Mouse (Mus musculus) brain, embryonic 14.5 days (tissue): Measurements from ENCODE around the gene Sort1. TPM values are rescaled to one million over a fixed set of nuclear protein-coding genes. Genes with fewer than 3 reads are reported as not detected.

Experiments used
- DNase-seq: peaks from one replicate; pipeline ENCODE4 v3.0.0-alpha.2; 2011; ENCODE audit warnings: low read depth
- CTCF ChIP-seq: fragments of 200-500 bp; IDR thresholded peaks from 2 replicates; pipeline ENCODE4 v1.5.1; 2012; ENCODE audit warnings: inconsistent platforms, mild to moderate bottlenecking, moderate library complexity, borderline replicate concordance; ENCODE audit not compliant: insufficient read depth, insufficient read length; ENCODE audit errors: extremely low read depth
- POLR2A ChIP-seq: fragments of 200-500 bp; IDR thresholded peaks from 2 replicates; pipeline ENCODE4 v1.6.1; 2012; ENCODE audit warnings: mild to moderate bottlenecking, inconsistent platforms, borderline replicate concordance; ENCODE audit not compliant: poor library complexity, insufficient read depth, insufficient read length, severe bottlenecking; ENCODE audit errors: extremely low read depth
- polyA plus RNA-seq: library from polyadenylated mRNA; depleted of rRNA; stranded (reverse); fragments of >200 nt; gene quantifications from 2 replicates; pipeline ENCODE4 v1.2.3, GENCODE M21; 2012

The Sort1 gene
- polyA plus RNA-seq, 1 experiment = 74.2 TPM

GRCm38 (mm10) chr3:108358445-108358844 is 74.6 kb downstream of the Sort1 start:
- TF ChIP-seq CTCF (no peak), POLR2A (no peak)
- peak; percentile 72 for DNase-seq

DNA sequence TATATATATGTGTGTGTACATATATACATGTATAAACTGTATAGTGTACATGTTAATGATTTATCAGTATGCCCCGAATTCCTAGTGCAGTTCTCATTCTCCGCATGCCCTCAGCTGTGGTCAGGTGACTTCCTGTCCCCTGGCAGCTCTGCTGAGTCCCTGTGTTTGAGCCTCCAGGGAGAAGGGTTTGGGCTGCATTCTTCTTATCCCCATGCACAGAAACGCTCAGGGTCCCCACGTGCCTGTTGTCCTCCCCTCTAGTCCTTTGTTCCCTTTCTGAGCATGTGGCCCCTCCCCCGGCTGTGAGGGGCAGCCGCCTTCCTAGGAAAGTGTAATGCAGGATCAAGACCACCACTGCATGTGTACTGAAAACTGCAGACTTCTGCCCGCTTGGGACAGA is 77.0 kb downstream of the Sort1 start:
- no peak for TF ChIP-seq POLR2A
- TF ChIP-seq CTCF = no peak
- DNase-seq = peak; percentile 67

GRCm38 (mm10) chr3:108363626-108364025 is 79.7 kb downstream of the Sort1 start:
- peak; percentile 55 for DNase-seq
- no peak for TF ChIP-seq POLR2A
- TF ChIP-seq CTCF = no peak

DNA sequence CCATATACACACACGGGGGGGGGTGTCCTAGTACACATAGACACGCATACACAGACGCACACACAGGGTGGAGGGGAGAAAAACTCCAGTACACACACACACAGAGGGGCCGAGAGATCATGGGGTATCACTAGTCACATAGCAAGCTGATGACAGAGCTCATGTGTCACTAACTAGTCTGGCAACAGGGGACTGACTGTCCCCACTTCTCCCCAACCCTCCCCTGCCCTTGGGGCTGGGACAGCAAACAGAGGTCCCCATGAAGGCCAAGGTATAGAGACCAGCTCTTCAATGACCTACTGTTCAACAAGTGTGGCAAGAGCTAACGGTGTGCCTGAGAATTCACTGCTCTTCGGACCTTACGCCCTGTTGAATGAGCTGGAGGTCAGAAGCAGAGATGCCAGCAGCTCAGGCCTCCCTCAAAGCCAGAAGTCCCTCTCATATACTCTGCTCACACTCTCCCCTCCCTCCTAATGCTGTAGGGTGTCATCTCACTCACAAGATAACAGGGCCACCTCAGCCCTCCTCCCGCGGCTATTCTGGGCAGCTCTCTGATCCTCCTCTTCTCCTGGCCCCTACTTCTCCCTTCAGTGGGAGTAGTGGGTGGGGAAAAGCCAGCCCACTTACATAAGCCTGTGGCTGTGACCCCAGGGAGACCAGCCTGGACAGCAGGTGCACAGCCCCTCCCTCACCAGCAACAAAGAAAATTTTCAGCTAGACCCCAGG is 80.6 kb downstream of the Sort1 start, which contains the start of gene Mybphl:
TSS of gene Mybphl (plus strand) at position 642 of the 726 bp plus-strand sequence.
- no peak for DNase-seq

DNA sequence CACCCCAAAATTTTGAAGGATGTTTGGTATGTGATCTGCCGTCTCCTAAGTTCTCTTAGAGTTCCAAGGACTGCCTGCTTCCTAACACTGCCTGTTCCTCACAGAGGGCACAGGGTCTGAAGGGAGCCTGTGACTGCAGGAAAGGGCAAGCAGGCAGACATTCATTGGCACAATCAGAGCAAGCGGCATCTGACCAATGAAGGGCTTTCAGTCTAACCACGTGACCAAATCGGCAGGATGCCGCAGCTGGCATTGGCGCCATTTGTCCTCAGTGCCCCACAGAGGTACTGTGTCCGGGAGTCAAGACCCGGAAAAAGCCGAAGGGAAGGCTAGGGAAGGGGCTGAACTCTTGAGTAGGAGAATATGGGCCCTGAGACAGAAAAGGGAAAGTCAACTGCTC is 83.3 kb downstream of the Sort1 start:
- peak; percentile 67 for DNase-seq
- TF ChIP-seq POLR2A (no peak), CTCF (no peak)

More for the DNA sequence above, 80.6 kb downstream of the Sort1 start, which contains the start of gene Mybphl:
- TF ChIP-seq CTCF (no peak), POLR2A (no peak)

GRCm38 (mm10) chr3:108367828-108368227 is 83.9 kb downstream of the Sort1 start:
- DNase-seq = no peak
- TF ChIP-seq POLR2A (no peak), CTCF (no peak)

DNA sequence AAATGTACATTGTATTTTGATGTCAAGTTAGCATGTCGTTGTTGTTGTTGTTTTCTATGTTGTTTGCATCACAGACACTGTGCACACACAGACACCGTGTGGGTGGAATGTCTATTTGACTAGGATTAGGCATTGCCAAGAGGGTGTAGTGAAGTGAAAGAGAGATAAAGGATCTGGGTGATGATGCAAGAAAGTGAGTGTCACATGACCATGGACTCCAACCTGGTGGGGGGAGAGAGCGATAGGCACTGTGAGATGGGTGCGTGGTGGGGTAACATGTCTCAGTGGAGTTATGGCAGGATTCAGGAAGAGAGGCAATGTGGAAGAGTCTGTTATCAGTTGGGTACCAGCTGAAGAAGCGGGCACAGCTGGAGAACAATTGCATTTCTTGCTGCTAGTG is 84.8 kb downstream of the Sort1 start:
- TF ChIP-seq POLR2A (no peak), CTCF (no peak)
- no peak for DNase-seq

- no peak for DNase-seq
- TF ChIP-seq POLR2A = no peak
These were observed 88.4 kb downstream of the Sort1 start for GRCm38 (mm10) chr3:108372274-108372673.

DNA sequence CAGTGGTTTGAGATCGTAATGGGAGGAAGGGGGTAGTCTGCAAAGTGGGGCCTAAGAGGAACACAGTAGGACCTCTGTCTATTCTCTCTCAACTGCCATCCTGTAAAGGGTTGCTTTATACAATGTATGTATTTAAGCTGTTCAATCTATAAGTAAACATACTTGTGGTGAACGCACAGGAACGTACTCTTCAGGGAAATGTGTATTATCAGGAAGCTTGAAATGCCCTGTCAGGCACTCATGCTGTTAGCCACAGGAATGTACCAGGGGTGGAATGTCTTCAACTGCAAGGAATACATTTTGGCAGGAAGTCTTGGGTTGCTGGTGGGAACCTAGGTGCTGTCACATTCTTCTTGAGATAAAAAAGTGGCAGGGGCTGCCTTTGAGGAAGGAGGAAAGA is 88.8 kb downstream of the Sort1 start:
- DNase-seq = no peak
- no peak for TF ChIP-seq CTCF
- TF ChIP-seq POLR2A = no peak

GRCm38 (mm10) chr3:108378875-108379663 is 95.2 kb downstream of the Sort1 start:
- peak; percentile 66 for DNase-seq
- no peak for TF ChIP-seq POLR2A
- TF ChIP-seq CTCF = no peak

GRCm38 (mm10) chr3:108380695-108381094 is 96.8 kb downstream of the Sort1 start:
- no peak for DNase-seq
- TF ChIP-seq POLR2A (no peak), CTCF (peak; percentile 35; the same call in 1 of the 2 replicates)

DNA sequence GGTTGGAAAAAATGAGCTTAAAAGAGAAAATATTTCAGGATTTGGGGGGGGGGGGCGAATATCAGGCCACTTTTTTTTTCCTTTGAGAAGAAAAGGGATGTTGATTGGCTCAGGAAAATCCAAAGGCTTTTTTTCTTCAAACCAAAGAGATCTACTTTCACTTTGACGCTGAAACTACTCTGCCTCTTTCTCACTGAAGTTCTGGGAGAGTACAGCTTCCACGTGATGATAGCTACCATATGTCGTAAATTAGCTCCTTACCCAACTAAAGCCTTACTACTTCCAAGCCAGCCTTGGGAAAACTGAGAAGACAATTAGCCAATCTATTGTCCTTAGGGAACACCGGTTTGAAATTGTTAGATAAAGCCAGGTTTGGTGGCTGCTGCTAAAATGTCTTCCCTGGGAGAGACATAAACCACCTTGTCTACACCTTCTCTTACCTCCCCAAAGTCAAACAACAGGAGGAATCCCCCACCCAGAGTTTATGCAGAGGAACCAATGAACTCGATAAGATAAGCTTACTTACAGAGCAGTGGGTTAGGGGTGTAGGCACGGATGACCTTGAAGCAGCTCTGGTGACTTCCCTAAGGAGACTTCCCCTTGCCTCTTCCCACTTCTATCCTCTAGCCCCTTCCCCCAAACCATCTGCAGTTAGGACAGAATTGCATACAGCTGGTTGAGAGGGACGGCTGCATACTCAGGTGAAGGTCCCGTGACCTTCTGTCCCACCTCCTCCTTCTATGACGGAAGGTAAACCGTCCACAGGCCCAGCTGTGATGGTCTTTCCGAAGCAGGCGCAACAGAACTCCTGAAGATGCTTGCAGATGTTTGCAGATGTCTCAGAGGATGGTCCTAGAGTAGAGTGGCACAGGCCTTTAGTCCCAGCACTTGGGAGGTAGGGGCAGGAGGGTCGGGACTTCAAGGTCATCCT is 98.3 kb downstream of the Sort1 start:
- no peak for DNase-seq
- no peak for TF ChIP-seq CTCF
